Mouse (Mus musculus): ENCODE results near the gene Chrdl1.

Chrdl1 gene

DNA sequence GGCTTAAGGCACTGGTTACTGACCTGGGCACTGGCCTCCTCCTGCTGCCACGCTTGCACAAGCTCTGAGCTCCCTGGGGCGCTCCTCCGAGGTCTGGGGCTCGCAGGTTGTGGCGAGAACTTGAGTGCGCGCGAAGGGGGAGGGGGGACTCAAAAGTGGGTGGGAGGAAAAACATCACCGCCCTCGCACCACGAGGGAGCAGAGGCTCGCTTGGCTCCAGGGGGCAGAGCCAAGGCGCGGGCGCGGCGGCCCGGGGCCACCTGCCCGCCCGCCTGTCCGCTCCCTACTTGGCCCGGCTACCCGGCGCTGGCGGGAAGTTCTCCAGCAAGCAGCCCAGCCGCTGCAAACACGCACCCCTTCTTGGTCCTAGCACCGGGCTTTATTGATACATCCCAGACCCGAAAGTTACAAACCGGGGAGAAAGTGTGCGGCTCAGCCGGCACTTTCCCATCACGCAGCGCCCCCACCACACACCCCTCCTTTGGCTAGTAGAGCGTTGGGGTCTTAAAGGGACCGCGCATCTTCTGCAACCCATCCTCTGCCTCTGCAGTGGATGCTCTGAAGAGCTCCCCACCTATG, at the start of gene Chrdl1:
TSS of gene Chrdl1 (minus strand) at position 472 of the 579 bp plus-strand sequence.
- no peak for DNase-seq (ENCODE audit: low spot score)

GRCm38 (mm10) chrX:143442638-143443037, 48.6 kb upstream of the Chrdl1 start:
- DNase-seq (ENCODE audit: low spot score), result no peak

DNA sequence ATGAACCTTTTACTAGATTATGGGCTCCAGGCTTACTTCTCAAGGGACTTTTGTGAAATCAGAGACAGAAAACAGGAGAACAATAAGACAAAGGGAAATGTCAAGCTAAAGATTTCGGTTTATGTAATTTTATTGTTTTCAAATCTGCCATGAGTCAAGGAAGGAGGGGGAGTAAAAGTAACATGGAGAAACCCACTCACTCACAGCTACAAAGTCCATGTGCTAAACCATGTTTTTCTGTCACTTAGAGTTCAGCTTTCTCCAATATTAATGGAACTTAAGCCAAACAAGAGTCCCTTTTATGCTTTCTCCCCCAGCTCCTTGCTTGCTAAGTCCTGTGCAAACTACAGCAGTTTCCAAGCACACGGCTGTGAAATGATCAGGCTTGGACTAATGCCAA, 10.5 kb upstream of the Chrdl1 start:
- no peak for DNase-seq (ENCODE audit: low spot score)

GRCm38 (mm10) chrX:143366256-143366959, 27.7 kb downstream of the Chrdl1 start:
- DNase-seq (ENCODE audit: low spot score), result no peak

DNA sequence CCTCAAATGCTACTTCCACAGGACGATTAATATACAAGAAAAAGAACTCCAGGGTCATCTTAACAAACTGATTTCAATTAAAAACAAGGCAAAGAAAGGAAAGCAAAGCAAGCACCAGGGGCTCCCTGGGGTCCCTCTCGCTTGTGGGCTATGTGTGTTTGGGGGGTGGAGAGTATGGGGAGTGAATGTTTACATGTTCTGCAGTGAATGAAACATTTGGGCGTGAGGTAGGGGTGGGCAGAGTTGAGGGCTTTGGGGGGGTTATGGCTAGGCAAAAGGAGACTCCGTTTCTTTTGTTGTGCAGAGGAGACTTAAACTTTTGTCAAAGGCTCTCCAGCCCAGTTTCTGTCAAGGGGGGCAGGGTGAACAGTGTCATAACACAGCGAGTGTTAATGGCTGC, 46.8 kb downstream of the Chrdl1 start:
- no peak for DNase-seq (ENCODE audit: low spot score)

DNA sequence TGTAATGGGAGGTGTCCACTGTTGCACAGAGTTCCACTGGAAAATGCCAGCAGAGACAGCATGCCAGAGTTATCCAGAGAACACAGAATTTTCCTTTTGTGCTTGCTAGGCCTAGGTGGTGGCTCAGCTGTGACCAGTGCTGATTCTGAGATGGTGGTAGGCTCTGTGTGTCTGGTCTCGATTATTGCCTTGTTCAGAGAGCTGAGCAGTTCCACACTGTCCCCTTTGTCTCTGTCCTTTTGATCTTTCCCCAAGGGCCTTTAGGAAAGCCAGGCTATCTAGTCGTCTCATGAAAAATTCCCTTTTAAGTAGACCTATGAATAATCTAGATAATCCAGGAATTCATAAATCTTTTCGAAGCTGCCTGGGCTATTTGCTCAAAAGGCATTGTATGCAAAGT, 47.3 kb downstream of the Chrdl1 start:
- no peak for DNase-seq (ENCODE audit: low spot score)

DNA sequence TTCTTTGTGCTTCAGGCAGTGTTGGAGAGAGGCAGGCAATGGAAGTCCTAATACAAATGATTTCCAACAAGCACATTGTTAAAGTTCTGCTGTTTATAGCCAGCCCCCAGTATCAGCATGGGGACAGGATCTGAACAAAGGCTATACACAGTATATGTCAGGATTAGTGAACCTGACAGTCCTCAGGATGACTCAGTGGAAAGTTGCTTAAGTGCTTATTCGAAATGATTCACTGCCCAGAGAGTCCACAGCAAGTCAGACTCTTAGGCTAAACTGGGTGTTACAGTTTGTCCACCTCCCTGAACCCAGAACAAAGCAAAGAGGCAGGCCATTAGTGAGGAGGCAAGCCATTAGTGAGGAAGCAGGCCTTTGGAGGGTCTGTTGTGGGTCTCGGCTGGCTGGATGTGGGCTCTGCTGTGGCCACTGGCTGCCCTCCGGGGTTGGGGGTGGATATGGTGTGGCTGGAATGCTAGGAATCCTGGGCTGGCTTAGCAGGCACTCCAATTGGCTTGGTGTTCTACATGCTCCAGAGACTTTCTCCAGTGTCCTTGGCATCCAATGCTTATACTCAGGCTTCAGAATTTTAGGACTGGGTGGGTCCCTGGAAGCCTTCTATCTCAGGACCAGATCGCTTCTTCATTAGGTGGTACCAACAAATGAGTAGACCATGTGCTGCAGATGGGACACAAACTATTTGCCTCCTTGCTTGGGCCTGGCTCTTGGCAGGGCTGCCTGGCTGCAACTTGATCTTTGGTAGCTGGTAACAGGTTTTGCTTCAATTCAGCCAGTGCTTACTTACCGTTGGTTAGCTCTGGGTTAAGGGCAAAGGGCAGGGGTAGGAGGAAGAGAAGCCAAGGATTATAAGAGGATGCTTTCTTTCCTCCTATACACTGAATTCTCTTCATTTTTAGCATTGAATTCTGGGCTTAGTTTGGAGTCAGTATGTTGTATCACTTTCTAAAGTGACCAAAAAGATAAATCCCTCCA, 49.3 kb downstream of the Chrdl1 start:
- no peak for DNase-seq (ENCODE audit: low spot score)

DNA sequence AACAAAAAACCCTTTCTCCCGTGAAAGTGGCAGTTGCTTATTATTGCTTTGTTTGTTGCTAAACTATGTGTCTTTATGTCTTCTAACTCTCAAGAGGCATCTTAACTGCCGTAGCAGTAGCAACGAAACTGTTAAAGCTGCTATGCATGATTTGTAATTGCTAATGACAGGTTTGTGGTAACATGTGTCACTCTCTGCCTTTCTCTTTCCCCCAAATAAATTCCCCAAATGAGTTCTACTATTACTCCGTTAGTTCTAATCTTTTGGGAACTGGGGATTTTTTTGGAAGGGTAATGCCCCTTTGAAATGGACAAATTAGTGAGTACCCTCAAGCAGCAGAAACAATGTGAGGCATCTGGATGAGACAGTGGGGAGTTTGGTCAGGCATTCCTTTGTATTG, 55.9 kb downstream of the Chrdl1 start:
- DNase-seq (ENCODE audit: low spot score), result no peak

DNA sequence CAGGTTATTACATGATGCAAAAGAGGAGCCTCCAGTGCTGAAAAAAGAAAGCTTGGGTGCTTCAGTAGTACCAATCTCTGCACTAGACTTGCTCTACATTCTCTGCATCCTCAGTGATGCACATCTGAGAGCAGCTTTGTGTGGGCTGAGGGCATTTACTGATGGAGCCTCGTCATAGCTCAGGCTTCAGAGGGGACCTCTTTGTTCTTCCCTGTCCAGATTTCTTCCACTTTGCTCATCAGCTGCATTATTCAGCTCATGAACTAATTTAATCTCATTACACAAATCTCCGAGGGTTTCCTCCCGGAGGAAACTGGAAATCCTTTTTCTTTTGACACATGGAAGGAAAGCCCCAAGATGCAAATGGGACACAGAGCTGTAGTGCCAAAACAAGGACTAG, 56.5 kb downstream of the Chrdl1 start:
- DNase-seq (ENCODE audit: low spot score), result no peak

DNA sequence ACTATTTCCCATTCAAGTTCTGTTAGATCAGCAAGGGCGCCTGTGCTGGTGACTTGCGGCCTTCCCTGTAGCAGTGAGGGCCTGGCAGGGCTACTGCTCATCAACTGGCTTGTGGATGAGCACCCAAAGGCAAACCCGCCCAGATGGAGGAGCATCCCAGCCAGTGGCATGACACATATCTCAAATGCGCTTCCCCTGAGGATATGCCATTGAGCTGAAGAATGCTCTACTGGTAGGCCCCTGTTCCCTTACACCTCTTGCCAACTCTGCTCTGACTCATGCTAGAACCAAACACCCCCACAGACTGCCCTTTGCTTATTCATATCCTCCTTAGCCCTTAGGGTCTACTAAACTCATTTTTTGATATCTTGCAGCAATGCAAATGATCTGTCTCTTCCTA, 57.4 kb downstream of the Chrdl1 start:
- no peak for DNase-seq (ENCODE audit: low spot score)

DNA sequence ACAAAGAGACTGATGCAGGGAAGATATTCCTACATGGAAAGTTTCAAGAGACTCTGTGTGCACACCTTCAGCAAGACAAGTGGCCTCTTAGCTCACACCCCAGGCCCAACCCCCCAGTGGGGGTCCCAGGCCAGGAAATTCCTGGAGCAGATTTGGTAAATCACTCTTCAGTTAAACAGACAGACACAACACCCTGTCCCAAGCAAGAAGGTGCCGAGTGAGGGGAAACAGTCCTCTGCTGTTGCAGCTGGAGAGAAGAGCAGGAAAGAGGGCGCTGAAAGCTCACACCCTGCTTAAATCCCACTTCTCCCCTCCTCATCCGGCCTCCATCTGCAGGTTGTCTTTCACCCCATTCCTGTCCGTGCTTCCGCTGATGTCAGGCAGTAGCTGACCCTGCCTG, 58.2 kb downstream of the Chrdl1 start:
- no peak for DNase-seq (ENCODE audit: low spot score)

GRCm38 (mm10) chrX:143313166-143313565, 80.9 kb downstream of the Chrdl1 start:
- DNase-seq (ENCODE audit: low spot score), result no peak

DNA sequence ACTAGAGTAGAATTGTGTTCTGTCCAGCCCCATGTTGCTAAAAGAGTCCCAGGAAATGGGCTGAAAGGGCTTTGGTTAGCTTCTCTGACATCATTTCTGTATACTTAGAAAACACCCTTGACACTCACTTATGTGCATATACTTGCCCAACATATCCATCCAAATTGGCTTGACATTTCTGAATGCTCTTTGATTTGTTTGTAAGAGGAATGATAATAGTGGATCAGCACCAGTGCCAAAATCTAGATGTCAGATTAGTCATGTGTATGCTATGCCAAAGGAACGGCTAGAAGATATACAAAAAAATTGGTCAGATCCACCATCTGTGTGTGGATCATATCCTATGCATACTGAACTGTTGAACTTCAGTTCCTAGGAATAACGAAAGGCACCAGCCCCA, 99.3 kb downstream of the Chrdl1 start:
- DNase-seq (ENCODE audit: low spot score), result no peak

DNA sequence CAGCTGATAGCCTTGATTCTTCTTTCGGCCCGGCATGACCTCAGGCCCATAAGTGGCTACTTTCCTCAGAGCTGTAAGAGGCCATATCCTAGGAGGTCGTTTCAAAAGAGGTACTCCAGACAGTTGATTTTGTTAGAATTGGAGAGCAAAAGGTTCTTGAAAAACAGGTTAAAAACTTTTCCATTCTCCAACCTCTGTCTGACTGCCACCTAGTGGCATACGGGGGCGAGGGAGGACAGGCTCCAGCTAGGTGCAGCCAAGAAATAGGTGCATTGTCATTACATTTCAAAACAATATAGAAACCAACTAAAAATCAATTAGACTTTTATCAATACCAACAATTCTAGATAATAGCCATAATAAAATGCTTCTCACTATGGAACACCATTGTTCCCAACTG, 118.9 kb downstream of the Chrdl1 start:
- no peak for DNase-seq (ENCODE audit: low spot score)

DNA sequence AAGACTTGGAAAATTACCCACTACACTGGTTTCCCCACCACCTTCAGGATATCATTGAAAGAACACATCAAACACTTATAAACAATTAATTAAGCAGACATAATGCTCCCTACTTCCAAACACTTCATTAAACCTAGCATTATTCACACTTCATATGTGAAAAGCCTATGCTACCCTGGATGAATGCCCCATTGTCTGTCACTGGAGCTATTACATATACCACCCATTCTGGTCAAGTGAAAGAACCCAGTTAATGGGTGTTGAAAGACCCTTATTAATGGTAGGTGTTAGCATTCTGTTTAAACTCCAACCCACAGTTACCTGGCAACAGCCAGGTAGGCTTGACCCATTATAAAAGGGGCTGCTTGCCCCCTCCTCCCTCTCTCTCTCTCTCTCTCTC, 143.4 kb downstream of the Chrdl1 start:
- DNase-seq (ENCODE audit: low spot score), result no peak

Data from MN1 (cell line).